Mouse (Mus musculus) kidney, embryonic 16.5 days (tissue): ENCODE measurements around the gene Olfr284. TPM values are rescaled to one million over a fixed set of nuclear protein-coding genes. Genes with fewer than 3 reads are reported as not detected.

Source experiments
- polyA plus RNA-seq: library from polyadenylated mRNA; unstranded; fragments of >200 nt; fragmentation: Nextera tagmentation; extraction: Ambion mirVana; gene quantifications from 2 replicates; pipeline ENCODE4 v1.2.1, GENCODE M21; 2015

Gene Olfr284
- polyA plus RNA-seq, 1 experiment from 2014 or later: not detected

Other genes with a start within 250 kb of the Olfr284 start
- gene Pfkm, start 248.4 kb downstream of the Olfr284 start, polyA plus RNA-seq: 45.7 and 45.8 TPM in 2 replicates
- gene Senp1, start 247.2 kb downstream of the Olfr284 start, polyA plus RNA-seq: 29.9 and 31.3 TPM in 2 replicates
- 59.6 and 60.2 TPM in 2 replicates for gene Asb8, start 175.4 kb downstream of the Olfr284 start, polyA plus RNA-seq
- gene Ccdc184, start 173.8 kb downstream of the Olfr284 start, polyA plus RNA-seq: 1.8 and 2.1 TPM in 2 replicates
- not detected in 2 replicates for gene Olfr288, start 145.4 kb downstream of the Olfr284 start, polyA plus RNA-seq
- gene Gm44579, start 120.0 kb downstream of the Olfr284 start, polyA plus RNA-seq: not detected in 2 replicates
- not detected in 2 replicates for gene Olfr287, start 119.9 kb downstream of the Olfr284 start, polyA plus RNA-seq
- gene Olfr286, start 106.5 kb downstream of the Olfr284 start, polyA plus RNA-seq: not detected in 2 replicates
- not detected in 2 replicates for gene H1fnt, start 83.7 kb downstream of the Olfr284 start, polyA plus RNA-seq
- gene Zfp641, start 44.8 kb downstream of the Olfr284 start, polyA plus RNA-seq: 2.2 and 2.3 TPM in 2 replicates
- gene Olfr285, start 23.6 kb downstream of the Olfr284 start, polyA plus RNA-seq: not detected in 2 replicates
- not detected in 2 replicates for gene Olfr283, start 40.0 kb upstream of the Olfr284 start, polyA plus RNA-seq
- gene Olfr282, start 90.2 kb upstream of the Olfr284 start, polyA plus RNA-seq: not detected in 2 replicates
- gene Olfr281, start 111.6 kb upstream of the Olfr284 start, polyA plus RNA-seq: not detected in 2 replicates
- gene OR5BS1P, start 128.9 kb upstream of the Olfr284 start, polyA plus RNA-seq: not detected in 2 replicates
- 0.21 and 0.55 TPM in 2 replicates for gene Lalba, start 141.7 kb upstream of the Olfr284 start, polyA plus RNA-seq
- gene Olfr279, start 151.4 kb upstream of the Olfr284 start, polyA plus RNA-seq: not detected in 2 replicates
- gene Kansl2, start 193.3 kb upstream of the Olfr284 start, polyA plus RNA-seq: 106 and 113 TPM in 2 replicates
- gene Ccnt1, start 229.9 kb upstream of the Olfr284 start, polyA plus RNA-seq: 64.4 and 76.4 TPM in 2 replicates
- 0.41 and 0.69 TPM in 2 replicates for gene 4930415O20Rik, start 230.0 kb upstream of the Olfr284 start, polyA plus RNA-seq